Comparison of ENCODE assay signal across 28 mouse cellular contexts in genomic region chr4:120134223-120134622, GRCm38 (mm10). TPM values are rescaled to one million over a fixed set of nuclear protein-coding genes. Genes with fewer than 3 reads are reported as not detected.
"Had no signal": no experiment of that assay in that cellular context is flagged by ENCODE, and none has a peak within 500 bp of the region (broad histone marks: within the 10 kb centered on the region; RNA-seq: fewer than 3 reads in every experiment).

No protein-coding gene starts in this region.

- H3K4me3 ChIP-seq: layer of hippocampus, adult 2 months; limb, embryonic 12.5 days; limb, embryonic 15.5 days; megakaryocyte, embryonic 14.5 days; neural tube, embryonic 12.5 days; neural tube, embryonic 15.5 days had no signal

- H3K27ac ChIP-seq: kidney, postnatal 0 days; layer of hippocampus, adult 2 months; limb, embryonic 12.5 days; limb, embryonic 15.5 days; liver, embryonic 14.5 days; neural tube, embryonic 12.5 days; neural tube, embryonic 15.5 days; stomach, postnatal 0 days had no signal

- H3K36me3 ChIP-seq: limb, embryonic 12.5 days; limb, embryonic 15.5 days; neural tube, embryonic 12.5 days had no signal

- H3K9me3 ChIP-seq: limb, embryonic 12.5 days; limb, embryonic 15.5 days; megakaryocyte, embryonic 14.5 days; neural tube, embryonic 12.5 days; neural tube, embryonic 15.5 days had no signal

- H3K27me3 ChIP-seq: limb, embryonic 12.5 days; limb, embryonic 15.5 days; neural tube, embryonic 12.5 days; neural tube, embryonic 15.5 days had no signal

- H3K9ac ChIP-seq: limb, embryonic 12.5 days; limb, embryonic 15.5 days; liver, embryonic 14.5 days; liver, postnatal 0 days; lung, embryonic 14.5 days; neural tube, embryonic 12.5 days; neural tube, embryonic 15.5 days had no signal

- H3K4me1 ChIP-seq: limb, embryonic 12.5 days; megakaryocyte, embryonic 14.5 days; neural tube, embryonic 15.5 days had no signal

- H3K4me2 ChIP-seq: limb, embryonic 12.5 days; limb, embryonic 15.5 days; liver, embryonic 11.5 days; lung, embryonic 14.5 days; midbrain, embryonic 11.5 days; neural tube, embryonic 12.5 days; neural tube, embryonic 15.5 days had no signal

- DNase-seq: kidney, postnatal 25 days; layer of hippocampus, adult 9-11 months; liver, postnatal 0 days; lung, embryonic 14.5 days; lung, postnatal 36 days; midbrain, embryonic 14.5 days; right cerebral cortex, adult 18-20 months; right cerebral cortex, postnatal 4 days; thymus, adult 2 months; thymus, postnatal 14 days; thymus, postnatal 4 days had no signal

- ATAC-seq: liver, postnatal 0 days; lung, postnatal 0 days had no signal

RNA-seq across cellular contexts. Expression of gene Edn2, which starts 26.8 kb away (rescaled TPM):
- total RNA-seq: layer of hippocampus, adult 2 months; layer of hippocampus, postnatal 25 days; left cerebral cortex, adult 18-20 months; left cerebral cortex, postnatal 10 days; left cerebral cortex, postnatal 36 days had no signal
- polyA plus RNA-seq: kidney, embryonic 14.5 days; kidney, postnatal 0 days; midbrain, embryonic 11.5 days; neural tube, embryonic 12.5 days had no signal
